Mouse (Mus musculus): ENCODE data around the gene D10Wsu102e.

- TF ChIP-seq GATA1 (IDR thresholded peaks at IDR 0.05; ENCODE audit: low read length) (no peak), TAL1 (IDR thresholded peaks at IDR 0.05; ENCODE audit: low read length) (no peak)
These were observed 173.4 kb downstream of the D10Wsu102e start for GRCm38 (mm10) chr10:83533258-83533909.
